Mouse (Mus musculus): ENCODE data around the gene Esp22.
"Not testable (repeated sequence)": the region's sequence is repeated elsewhere in the genome, so short reads cannot be mapped to it uniquely, and the experiment has no call there.

Esp22 gene

DNA sequence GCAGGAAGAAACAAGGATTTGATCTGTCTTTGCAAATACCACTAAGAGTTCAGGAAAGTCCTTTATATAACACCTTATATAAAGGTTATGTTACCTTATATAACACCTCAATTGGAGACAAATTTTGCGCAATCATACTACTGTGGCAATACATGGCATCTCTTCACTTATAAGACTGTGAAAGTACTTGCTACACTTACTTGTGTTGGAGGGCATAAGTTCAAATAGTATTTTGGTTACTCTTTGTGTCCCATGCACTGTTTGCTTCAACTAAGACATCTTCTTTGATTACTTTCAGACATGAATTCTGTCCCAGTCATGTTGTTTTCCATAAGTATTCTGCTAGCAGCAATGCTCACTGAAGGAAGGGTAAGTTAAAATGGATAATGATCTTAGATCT lies at the start of gene Esp22:
TSS of gene Esp22 (plus strand) at position 301 of the 400 bp plus-strand sequence.
- DNase-seq (ENCODE audit: low read depth) = no peak

- no peak for DNase-seq (ENCODE audit: low read depth)
Observed at GRCm38 (mm10) chr17:39063641-39064040, 31.5 kb upstream of the Esp22 start.

DNA sequence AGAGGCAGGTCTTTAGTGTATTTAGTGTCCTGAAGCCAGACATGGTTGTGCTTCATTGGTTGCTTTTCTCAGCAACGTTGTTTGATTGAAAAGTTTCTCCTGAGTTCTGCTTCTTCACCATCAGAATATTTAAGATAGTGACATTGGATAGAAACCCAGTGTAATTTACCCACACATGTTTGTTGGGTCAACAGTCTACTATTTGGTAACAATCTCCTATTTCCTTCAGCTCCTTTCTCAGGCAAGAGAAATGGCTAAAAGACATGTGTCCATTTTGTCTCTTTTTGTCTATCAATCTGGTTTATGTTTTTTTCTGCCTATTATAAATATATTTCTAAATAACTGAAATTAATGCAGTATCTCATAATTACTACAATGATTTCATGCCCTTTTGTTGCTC lies 18.2 kb upstream of the Esp22 start, which contains the start of gene Esp23:
TSS of gene Esp23 (minus strand) at position 101 of the 400 bp plus-strand sequence.
- no peak for DNase-seq (ENCODE audit: low read depth)

DNA sequence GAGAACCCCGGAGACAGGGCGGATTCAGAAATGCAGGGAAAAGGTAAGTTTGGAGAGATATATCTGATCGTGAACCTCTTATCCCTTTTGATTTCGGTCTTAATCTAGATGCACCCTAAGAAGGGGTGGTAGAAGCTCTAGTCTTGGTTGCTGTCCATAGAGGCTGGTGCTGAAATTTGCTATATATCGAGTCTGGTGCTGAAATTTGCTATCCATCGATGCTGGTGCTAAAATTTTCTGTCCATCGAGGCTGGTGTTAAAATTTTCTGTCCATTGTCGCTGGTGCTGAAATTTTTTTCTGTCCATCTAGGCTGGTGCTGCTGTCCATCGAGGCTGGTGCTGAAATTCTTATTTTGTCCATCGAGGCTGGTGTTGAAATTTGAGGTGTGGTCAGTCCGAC lies 12.0 kb downstream of the Esp22 start:
- not testable (repeated sequence) for DNase-seq (ENCODE audit: low read depth)

GRCm38 (mm10) chr17:39129156-39129555 lies 34.0 kb downstream of the Esp22 start:
- DNase-seq (ENCODE audit: low read depth) = not testable (repeated sequence)

All from fibroblast of lung, adult 2 months (primary cell).